Comparison of ENCODE assay signal across 23 mouse cellular contexts in genomic region chr14:59867749-59868148, GRCm38 (mm10).
DNase-seq lines count a peak whose midpoint lies in the region; ATAC-seq and TF ChIP-seq lines count a peak whose summit lies in the region.
"Had no signal": no experiment of that assay in that cellular context is flagged by ENCODE, and none has a peak within 500 bp of the region (broad histone marks: within the 10 kb centered on the region; RNA-seq: fewer than 3 reads in every experiment).

No protein-coding gene starts in this region.

- ATAC-seq in forebrain, embryonic 15.5 days (replicated peaks) = 0 out of 2 replicates have a peak, but pooled peaks have one; percentile 32
- ATAC-seq in forebrain, embryonic 12.5 days (ENCODE audit: low FRiP score) = no peak
- ATAC-seq in kidney, postnatal 0 days (replicated peaks; ENCODE audit: low FRiP score, low read depth) = no peak
- peak; percentile 73 for ATAC-seq in embryonic facial prominence, embryonic 14.5 days (ENCODE audit: low read depth)
- peak; percentile 70; the same call in 1 of the 2 replicates for ATAC-seq in midbrain, postnatal 0 days (ENCODE audit: low FRiP score)
- no peak for ATAC-seq in liver, embryonic 12.5 days
- ATAC-seq: CD4-positive, CD25-positive, alpha-beta regulatory T cell, adult 4 months; Patski had no signal

- H3K27ac ChIP-seq in forebrain, embryonic 15.5 days (replicated peaks) = no peak overlapping the region
- no peak overlapping the region for H3K27ac ChIP-seq in forebrain, embryonic 12.5 days
- H3K27ac ChIP-seq in kidney, postnatal 0 days = no peak overlapping the region
- no peak overlapping the region for H3K27ac ChIP-seq in embryonic facial prominence, embryonic 14.5 days (replicated peaks; ENCODE audit: low read depth, low read length)
- H3K27ac ChIP-seq in midbrain, postnatal 0 days (ENCODE audit: low read depth, low read length) = peak overlapping the region; percentile 65; the same call in 1 of the 2 replicates
- no peak overlapping the region for H3K27ac ChIP-seq in liver, embryonic 12.5 days
- H3K27ac ChIP-seq: heart, embryonic 10.5 days; liver, embryonic 14.5 days; neural tube, embryonic 12.5 days; stomach, embryonic 15.5 days had no signal

- 54% methylated on average over 7 of the region's 7 CpGs for WGBS in forebrain, embryonic 15.5 days
- 60% methylated on average over 7 of the region's 7 CpGs for WGBS in forebrain, embryonic 12.5 days
- 25% methylated on average over 7 of the region's 7 CpGs for WGBS in kidney, postnatal 0 days
- 32% methylated on average over 7 of the region's 7 CpGs for WGBS in embryonic facial prominence, embryonic 14.5 days
- WGBS in midbrain, postnatal 0 days = 49% methylated on average over 7 of the region's 7 CpGs
- 69% methylated on average over 7 of the region's 7 CpGs for WGBS in liver, embryonic 12.5 days (ENCODE audit: insufficient replicate concordance)

- H3K9me3 ChIP-seq in forebrain, embryonic 15.5 days = 0 out of 2 replicates have a peak, but pooled peaks cover 4% of the 10 kb centered on the region
- H3K9me3 ChIP-seq in forebrain, embryonic 12.5 days = peaks cover 7% of the 10 kb centered on the region; the same call in 1 of the 2 replicates
- H3K9me3 ChIP-seq in kidney, postnatal 0 days (replicated peaks; ENCODE audit: low read length) = no peaks in the 10 kb centered on the region
- 0 out of 2 replicates have a peak, but pooled peaks cover 4% of the 10 kb centered on the region for H3K9me3 ChIP-seq in embryonic facial prominence, embryonic 14.5 days (ENCODE audit: control insufficient read depth, low read length)
- no peaks in the 10 kb centered on the region for H3K9me3 ChIP-seq in midbrain, postnatal 0 days (ENCODE audit: low read length)
- H3K9me3 ChIP-seq in liver, embryonic 12.5 days (replicated peaks) = no peaks in the 10 kb centered on the region
- H3K9me3 ChIP-seq: heart, embryonic 10.5 days; stomach, embryonic 15.5 days had no signal

- H3K4me1 ChIP-seq in forebrain, embryonic 15.5 days = no peaks in the 10 kb centered on the region
- no peaks in the 10 kb centered on the region for H3K4me1 ChIP-seq in forebrain, embryonic 12.5 days
- no peaks in the 10 kb centered on the region for H3K4me1 ChIP-seq in kidney, postnatal 0 days (replicated peaks; ENCODE audit: insufficient read depth, low read length)
- peaks cover 11% of the 10 kb centered on the region; the same call in 1 of the 2 replicates for H3K4me1 ChIP-seq in embryonic facial prominence, embryonic 14.5 days (ENCODE audit: control insufficient read depth, insufficient read depth, low read length)
- no peaks in the 10 kb centered on the region; the same call in 1 of the 2 replicates for H3K4me1 ChIP-seq in midbrain, postnatal 0 days (ENCODE audit: insufficient read depth, low read length)
- no peaks in the 10 kb centered on the region for H3K4me1 ChIP-seq in liver, embryonic 12.5 days
- H3K4me1 ChIP-seq: heart, embryonic 10.5 days; stomach, embryonic 15.5 days had no signal

- H3K36me3 ChIP-seq in forebrain, embryonic 15.5 days = no peaks in the 10 kb centered on the region
- no peaks in the 10 kb centered on the region for H3K36me3 ChIP-seq in forebrain, embryonic 12.5 days (replicated peaks)
- H3K36me3 ChIP-seq in kidney, postnatal 0 days (ENCODE audit: insufficient read depth, low read length) = no peaks in the 10 kb centered on the region
- no peaks in the 10 kb centered on the region for H3K36me3 ChIP-seq in embryonic facial prominence, embryonic 14.5 days (ENCODE audit: control insufficient read depth, insufficient read depth, low read length)
- H3K36me3 ChIP-seq in midbrain, postnatal 0 days (ENCODE audit: insufficient read depth, low read length) = no peaks in the 10 kb centered on the region
- no peaks in the 10 kb centered on the region for H3K36me3 ChIP-seq in liver, embryonic 12.5 days
- H3K36me3 ChIP-seq: heart, embryonic 10.5 days; limb, embryonic 12.5 days; neural tube, embryonic 12.5 days; stomach, embryonic 15.5 days had no signal

- no peak overlapping the region for H3K4me2 ChIP-seq in forebrain, embryonic 15.5 days (replicated peaks)
- no peak overlapping the region for H3K4me2 ChIP-seq in forebrain, embryonic 12.5 days
- H3K4me2 ChIP-seq in kidney, postnatal 0 days (ENCODE audit: low read length) = no peak overlapping the region
- H3K4me2 ChIP-seq in embryonic facial prominence, embryonic 14.5 days (ENCODE audit: low read depth, low read length) = no peak overlapping the region
- no peak overlapping the region for H3K4me2 ChIP-seq in midbrain, postnatal 0 days (ENCODE audit: low read depth, low read length, poor library complexity, severe bottlenecking)
- no peak overlapping the region for H3K4me2 ChIP-seq in liver, embryonic 12.5 days
- H3K4me2 ChIP-seq: limb, embryonic 12.5 days; neural tube, embryonic 12.5 days; stomach, embryonic 15.5 days had no signal

- no peak for TF ChIP-seq CTCF in kidney, postnatal 0 days (IDR thresholded peaks at IDR 0.05; ENCODE audit: low read depth)
- TF ChIP-seq CTCF in midbrain, postnatal 0 days (IDR thresholded peaks at IDR 0.05) = no peak

- H3K27me3 ChIP-seq in forebrain, embryonic 15.5 days = no peaks in the 10 kb centered on the region
- H3K27me3 ChIP-seq in forebrain, embryonic 12.5 days = no peaks in the 10 kb centered on the region
- H3K27me3 ChIP-seq in kidney, postnatal 0 days (ENCODE audit: insufficient read depth, low read length) = no peaks in the 10 kb centered on the region
- no peaks in the 10 kb centered on the region for H3K27me3 ChIP-seq in embryonic facial prominence, embryonic 14.5 days (replicated peaks; ENCODE audit: control insufficient read depth, insufficient read depth, low read length)
- H3K27me3 ChIP-seq in midbrain, postnatal 0 days (ENCODE audit: insufficient read depth, low read length) = no peaks in the 10 kb centered on the region
- no peaks in the 10 kb centered on the region for H3K27me3 ChIP-seq in liver, embryonic 12.5 days (replicated peaks)
- H3K27me3 ChIP-seq: limb, embryonic 12.5 days; neural tube, embryonic 12.5 days; stomach, embryonic 15.5 days had no signal

- H3K4me3 ChIP-seq in forebrain, embryonic 15.5 days = no peak overlapping the region
- no peak overlapping the region for H3K4me3 ChIP-seq in forebrain, embryonic 12.5 days (replicated peaks)
- no peak overlapping the region for H3K4me3 ChIP-seq in kidney, postnatal 0 days (replicated peaks; ENCODE audit: low read depth, low read length)
- no peak overlapping the region for H3K4me3 ChIP-seq in embryonic facial prominence, embryonic 14.5 days (ENCODE audit: low read depth, low read length)
- H3K4me3 ChIP-seq in midbrain, postnatal 0 days (ENCODE audit: low read depth, low read length) = no peak overlapping the region
- H3K4me3 ChIP-seq in liver, embryonic 12.5 days = no peak overlapping the region
- H3K4me3 ChIP-seq: heart, embryonic 10.5 days; limb, embryonic 12.5 days; neural tube, embryonic 12.5 days; stomach, embryonic 15.5 days had no signal

- no peak overlapping the region for H3K9ac ChIP-seq in forebrain, embryonic 15.5 days (replicated peaks)
- no peak overlapping the region for H3K9ac ChIP-seq in forebrain, embryonic 12.5 days
- no peak overlapping the region for H3K9ac ChIP-seq in kidney, postnatal 0 days (ENCODE audit: low read depth, low read length)
- no peak overlapping the region for H3K9ac ChIP-seq in embryonic facial prominence, embryonic 14.5 days (ENCODE audit: low read depth, low read length)
- H3K9ac ChIP-seq in midbrain, postnatal 0 days (replicated peaks; ENCODE audit: low read length, poor library complexity, severe bottlenecking) = no peak overlapping the region
- no peak overlapping the region for H3K9ac ChIP-seq in liver, embryonic 12.5 days
- H3K9ac ChIP-seq: limb, embryonic 12.5 days; liver, embryonic 14.5 days; neural tube, embryonic 12.5 days; stomach, embryonic 15.5 days had no signal

- peak; percentile 31 for DNase-seq in kidney, postnatal 0 days (ENCODE audit: low spot score)
- DNase-seq in kidney, adult 8-10 months = no peak
- peak; percentile 34 for DNase-seq in embryonic facial prominence, embryonic 14.5 days (ENCODE audit: low spot score)
- DNase-seq in midbrain, postnatal 0 days (ENCODE audit: low spot score) = no peak
- DNase-seq in layer of hippocampus, adult 18-20 months (ENCODE audit: low spot score in 2 of 2) = no peak
- DNase-seq: adrenal gland, adult 8-10 months; cerebellum, adult 11 months; cerebellum, postnatal 10 days; kidney, adult 18-20 months; kidney, postnatal 36 days; right cerebral cortex, postnatal 25 days; thymus, adult 18-20 months; thymus, postnatal 4 days had no signal

Comparison
In these comparisons a context has a peak if more than half of its experiments do, and no peak if none do; other contexts are left out.
1. ATAC-seq: peak in forebrain, embryonic 15.5 days (single experiment), embryonic facial prominence, embryonic 14.5 days (single experiment) and midbrain, postnatal 0 days (single experiment); none in forebrain, embryonic 12.5 days (single experiment), kidney, postnatal 0 days (single experiment) and liver, embryonic 12.5 days (single experiment).
2. DNase-seq: peak in kidney, postnatal 0 days (single experiment) and embryonic facial prominence, embryonic 14.5 days (single experiment); none in kidney, adult 8-10 months (0 of 2), midbrain, postnatal 0 days (single experiment) and layer of hippocampus, adult 18-20 months (0 of 2).